Mouse (Mus musculus): ENCODE results near the gene Klhl32.
"Not testable (repeated sequence)": the region's sequence is repeated elsewhere in the genome, so short reads cannot be mapped to it uniquely, and the experiment has no call there.

Gene Klhl32

DNA sequence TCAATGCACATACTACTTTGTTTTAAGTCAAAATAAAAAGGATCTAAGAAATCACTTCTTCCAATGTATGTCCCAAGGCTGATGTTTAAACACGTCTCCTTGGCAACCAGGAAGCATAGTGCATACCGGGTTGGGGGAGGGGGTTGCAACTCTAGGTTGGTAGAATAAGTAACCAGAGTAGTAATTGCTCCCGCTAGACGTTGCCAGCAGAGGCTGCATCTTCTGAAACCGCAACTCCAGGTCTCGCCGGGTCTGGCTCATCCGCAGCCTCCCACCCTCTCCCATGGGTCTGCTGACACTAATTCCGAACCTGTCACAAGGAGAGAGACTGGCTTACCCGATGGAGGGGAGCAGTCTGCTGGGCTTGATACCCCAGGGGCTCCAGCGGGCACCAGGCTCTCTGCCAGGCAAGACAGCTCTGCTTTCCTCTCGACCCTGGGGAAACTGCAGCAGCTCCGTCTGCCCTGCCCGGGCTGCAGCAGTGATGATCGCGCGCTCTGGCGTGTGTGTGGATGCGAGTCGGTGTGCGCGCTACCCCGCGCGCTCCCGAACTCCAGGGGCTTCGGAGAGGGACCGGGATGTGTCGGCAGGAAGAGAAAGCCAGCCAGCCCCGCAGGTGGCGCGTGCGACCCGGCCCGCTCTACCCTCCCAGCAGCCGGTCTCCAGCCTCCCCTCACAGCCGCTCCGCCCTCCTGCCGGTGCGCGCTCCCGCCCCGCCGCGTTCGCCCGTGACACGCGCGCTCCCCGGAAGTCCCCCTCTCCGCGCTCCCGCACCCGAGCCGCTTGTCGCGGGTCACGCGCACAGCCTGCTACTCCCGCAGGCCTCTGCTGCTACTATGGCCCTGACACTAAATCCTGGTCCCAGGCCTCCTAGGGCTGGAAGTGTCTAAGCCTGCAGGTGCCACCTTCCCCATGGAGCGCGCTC, at the start of gene Klhl32:
Klhl32 (minus strand) TSS at position 724 of the 925 bp plus-strand sequence.
- peak; percentile 89 for DNase-seq (ENCODE audit: low read depth, low spot score)

DNA sequence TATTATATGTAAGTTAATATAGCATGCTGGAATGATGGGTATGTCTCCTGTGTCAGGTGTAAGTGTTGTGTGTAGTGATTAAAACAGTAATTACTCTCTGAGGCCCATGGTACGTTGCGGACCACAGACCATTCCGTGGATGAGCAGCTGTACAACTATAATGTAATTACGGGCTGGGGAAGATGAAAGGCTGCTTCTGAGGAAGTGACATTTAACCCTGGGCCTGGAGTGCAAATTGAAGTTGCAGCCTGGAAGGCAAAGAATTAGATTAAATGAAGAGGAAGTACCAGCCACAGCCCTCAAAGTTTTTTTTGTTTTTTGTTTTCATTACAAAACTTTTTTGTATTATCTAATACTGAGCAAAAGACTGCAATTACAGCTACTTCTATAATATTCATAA, 48.2 kb upstream of the Klhl32 start:
- DNase-seq (ENCODE audit: low read depth, low spot score), result no peak

DNA sequence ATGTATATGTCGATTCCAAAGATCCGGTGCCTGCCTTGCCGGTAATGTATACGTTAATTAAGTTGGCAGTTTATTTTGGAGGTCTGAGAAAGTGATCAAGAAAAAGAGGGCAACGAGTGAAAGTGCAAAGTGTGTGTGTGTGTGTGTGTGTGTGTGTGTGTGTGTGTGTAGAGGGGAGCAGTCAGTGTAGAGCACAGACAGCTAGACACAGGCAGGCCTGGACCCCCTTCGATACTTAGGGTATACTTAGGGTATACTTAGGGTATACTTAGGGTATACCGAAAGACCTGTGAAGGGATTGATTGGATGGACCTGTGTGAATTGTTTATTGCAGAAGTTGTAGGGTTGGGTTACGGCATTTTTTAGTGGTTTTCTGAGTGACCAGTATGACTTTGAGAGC, 47.7 kb upstream of the Klhl32 start:
- DNase-seq (ENCODE audit: low read depth, low spot score), result peak; percentile 40

DNA sequence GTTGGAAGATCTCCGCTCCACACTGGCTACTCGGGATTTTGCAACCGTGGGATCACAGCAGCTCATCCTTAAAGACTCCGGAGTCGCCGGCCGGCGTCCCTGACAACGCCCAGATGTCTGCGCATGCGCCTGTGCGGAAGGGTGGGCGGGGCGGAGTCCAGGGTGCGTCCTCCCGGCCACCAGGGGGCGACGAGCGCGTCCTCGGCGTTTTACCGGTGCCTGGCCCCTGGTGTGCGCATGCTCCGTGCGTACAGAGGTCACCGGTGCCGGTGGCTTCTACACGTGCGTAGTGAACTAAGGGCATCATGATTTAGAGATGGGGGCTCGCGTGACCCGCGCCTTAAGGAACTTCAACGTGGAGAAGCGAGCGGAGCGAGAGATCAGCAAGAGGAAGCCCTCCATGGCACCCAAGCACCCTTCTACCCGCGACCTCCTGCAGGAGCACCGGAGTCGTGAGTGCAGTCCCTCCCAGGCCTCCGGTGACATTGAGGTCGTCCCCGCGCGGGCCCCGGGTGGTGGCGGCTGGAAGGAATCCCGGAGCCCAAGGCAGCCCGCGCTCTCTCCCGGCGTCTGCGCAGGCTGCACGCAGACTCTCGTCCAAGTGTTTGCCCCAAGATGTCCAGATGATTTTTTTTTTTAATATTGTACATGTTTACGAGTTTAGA, 47.1 kb upstream of the Klhl32 start, which contains the start of gene Ndufaf4:
Ndufaf4 (plus strand) TSS at position 233 of the 665 bp plus-strand sequence.
- peak; percentile 95 for DNase-seq (ENCODE audit: low read depth, low spot score)

DNA sequence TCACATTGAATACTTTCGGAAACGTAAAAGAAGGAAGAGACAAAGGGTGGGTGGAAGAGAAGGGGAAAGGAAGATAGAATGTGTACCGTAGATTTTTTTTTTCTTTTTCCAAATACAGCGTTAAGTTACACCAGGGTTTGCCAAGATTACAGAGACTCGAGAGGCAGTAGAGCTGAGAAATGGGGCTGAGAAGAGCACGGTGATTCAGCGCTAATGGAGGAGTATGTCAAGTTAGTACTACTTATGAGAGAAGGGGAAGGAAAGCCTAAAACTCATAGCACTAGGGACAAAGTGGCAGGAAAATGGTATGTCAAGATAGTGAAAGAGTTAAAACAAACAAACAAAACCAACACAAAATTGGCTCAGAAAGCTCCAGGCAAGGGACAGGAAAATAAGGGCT, 46.4 kb upstream of the Klhl32 start:
- no peak for DNase-seq (ENCODE audit: low read depth, low spot score)

DNA sequence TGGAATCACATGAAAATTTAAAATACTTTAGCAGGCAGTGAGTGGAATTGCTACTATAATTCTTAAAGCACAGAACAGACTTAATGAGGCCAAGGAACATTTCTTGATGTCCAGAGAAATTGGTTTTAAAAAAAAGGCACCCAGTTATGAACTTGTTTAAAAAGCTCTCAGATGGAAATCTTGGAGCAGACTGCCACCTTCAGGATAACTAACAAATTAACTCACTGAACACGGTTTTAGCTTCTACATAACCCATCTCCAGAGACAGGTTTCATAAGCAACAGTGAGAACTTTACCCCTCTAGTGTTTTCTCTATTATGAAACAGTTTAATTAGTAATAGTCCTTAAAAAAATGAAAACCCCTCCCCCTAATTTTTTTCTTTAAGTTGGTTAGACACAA, 45.9 kb upstream of the Klhl32 start:
- DNase-seq (ENCODE audit: low read depth, low spot score), result peak; percentile 71

DNA sequence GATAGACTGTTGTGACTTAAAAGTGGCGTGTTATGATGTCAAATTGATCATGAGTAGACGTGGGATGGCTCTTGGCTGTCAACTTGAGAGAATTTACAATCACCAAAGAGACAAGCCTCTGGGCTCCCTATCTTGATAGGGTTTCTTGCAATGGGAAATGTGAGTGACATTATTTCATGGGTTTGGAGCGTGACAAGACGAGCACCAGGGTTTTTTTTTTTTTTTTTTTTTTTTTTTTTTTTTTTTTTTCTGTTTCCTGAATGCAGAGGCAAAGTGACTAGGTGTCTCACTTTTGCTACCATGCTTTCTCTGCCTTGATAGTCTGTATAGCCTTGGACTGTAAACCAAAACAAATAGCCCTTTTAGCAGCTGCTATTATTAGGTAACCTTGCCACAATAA, 43.7 kb upstream of the Klhl32 start:
- no peak for DNase-seq (ENCODE audit: low read depth, low spot score)

DNA sequence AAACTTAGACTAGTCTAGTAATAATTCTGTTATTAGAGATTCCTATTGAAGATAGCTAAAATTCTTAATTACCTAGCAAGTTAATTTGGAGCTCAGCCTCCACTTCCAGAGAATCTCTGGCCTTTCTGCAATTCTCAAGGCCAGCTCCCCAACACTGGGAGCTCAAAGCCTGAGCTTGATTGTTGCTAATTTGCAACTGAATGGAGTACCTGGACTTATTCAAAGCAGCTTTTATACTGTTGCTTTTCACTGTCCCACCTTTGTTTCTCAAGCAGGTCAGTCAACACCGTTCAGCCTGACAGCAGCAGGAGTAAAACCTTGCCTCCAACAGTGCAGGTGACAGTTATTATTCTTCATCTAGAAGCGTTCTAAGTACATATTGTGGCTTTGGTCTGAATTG, 41.4 kb upstream of the Klhl32 start:
- DNase-seq (ENCODE audit: low read depth, low spot score), result not testable (repeated sequence)

DNA sequence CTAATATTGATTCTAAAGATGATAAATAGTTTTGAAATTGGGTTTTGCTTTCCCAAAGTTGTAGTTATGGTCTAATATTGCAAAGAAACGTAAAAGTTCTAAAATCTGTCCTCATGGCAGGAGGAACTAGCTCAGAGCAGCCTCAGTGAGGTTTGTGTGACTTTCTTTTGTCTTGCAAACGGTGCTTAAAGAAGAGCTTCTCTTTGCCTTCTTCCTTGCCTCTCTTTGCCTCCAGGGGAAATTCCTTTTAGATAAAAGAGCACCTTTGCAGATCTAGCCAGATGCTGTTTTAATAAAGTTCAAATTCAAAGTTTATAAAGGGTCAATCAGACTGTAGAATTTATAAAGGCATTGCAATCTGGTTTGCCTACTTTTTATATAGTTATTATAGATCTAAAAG, 38.5 kb upstream of the Klhl32 start:
- DNase-seq (ENCODE audit: low read depth, low spot score), result not testable (repeated sequence)

DNA sequence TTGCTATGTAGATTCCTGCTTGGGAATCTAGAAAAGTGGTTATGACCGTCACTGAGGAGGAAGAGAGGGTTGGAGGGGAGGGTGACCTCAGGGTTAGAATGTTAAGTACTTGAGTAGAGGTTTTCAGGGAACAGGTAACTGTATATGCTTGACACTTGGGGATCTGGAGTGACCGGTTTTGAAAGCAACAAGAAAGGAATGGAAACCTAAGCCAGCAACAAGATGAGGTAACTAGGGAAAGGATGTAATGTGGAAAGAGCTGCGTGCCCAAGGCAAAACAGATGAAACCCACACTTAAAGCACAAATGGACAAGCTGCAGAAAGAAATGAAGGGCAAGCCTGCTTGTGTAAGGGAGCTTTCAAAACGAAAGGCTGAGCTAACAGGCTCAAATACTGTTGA, 18.3 kb upstream of the Klhl32 start:
- no peak for DNase-seq (ENCODE audit: low read depth, low spot score)

DNA sequence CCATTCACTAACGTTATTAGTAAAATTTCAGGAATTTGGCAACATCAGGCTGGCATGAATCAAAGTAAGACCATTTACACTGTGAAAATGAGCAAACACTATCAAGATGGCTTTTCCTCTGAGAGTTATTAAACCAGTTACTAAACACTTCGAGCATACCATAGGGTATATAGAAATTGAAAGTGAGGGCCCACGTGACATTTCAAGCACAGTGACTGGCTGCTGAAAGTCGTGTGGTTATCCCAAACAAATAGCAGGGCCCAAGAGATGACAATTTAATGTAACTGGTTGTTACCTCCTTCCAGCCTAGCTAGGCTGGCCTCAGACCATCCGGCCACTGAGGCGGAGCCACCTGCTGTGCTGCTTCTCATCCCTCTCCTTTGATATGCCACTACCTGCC, 14.8 kb upstream of the Klhl32 start:
- DNase-seq (ENCODE audit: low read depth, low spot score), result no peak

DNA sequence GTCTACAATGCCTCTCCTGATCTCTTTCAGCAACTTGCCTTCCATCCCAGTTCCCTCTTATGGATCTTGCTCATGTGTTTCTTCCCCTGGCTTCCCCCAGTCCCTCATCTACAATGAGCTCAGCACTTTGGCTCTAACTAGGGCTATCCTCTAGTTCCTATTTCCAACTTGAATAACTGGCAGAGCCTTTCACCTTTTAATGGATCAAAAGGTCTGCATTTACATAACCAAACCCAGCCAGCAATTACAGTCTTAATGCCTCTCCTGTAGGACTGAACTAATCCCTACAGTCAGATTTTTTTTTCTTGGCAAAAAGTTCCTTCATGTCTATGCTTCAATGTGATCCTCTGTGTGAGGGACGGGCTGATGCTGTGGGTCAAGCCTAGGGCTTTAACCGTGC, 3.5 kb downstream of the Klhl32 start:
- no peak for DNase-seq (ENCODE audit: low read depth, low spot score)

DNA sequence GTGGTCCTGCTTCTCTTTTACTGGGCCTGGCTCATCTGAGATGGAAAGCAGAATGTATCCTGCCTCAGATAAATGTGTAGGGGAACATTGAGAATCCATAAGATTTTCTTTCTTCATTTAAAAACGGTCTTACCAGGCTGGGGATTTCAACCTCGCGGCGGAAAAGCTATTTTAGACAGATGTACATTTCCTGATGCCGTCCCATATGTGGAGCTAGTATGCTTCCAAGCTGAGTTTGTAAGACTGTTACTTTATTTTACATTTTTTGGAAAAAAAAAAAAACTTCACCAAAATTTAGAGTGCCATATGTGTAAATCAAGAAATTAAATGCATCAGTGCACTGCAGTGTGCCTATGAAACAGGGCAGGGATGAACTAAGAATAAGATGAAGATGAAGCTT, 5.4 kb downstream of the Klhl32 start:
- DNase-seq (ENCODE audit: low read depth, low spot score), result no peak

DNA sequence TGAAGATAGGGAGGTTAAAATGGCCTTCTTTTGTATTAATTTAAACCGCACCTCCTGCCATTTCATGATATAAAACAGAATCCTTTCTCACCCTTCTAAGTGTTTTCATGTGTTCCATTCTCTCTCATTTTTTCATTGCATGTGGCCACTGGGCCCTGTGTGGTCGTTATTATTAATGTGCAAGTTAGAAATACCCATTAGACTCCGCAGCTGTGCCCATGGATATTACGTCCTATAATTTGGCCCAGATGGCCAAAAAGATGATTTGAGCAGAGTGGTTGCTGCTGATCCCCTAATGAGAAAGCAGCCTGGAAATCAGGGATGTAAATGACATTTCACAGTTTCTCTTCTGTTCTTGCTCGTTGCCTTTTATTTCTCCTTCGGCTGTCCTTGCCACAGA, 12.4 kb downstream of the Klhl32 start:
- DNase-seq (ENCODE audit: low read depth, low spot score), result no peak

DNA sequence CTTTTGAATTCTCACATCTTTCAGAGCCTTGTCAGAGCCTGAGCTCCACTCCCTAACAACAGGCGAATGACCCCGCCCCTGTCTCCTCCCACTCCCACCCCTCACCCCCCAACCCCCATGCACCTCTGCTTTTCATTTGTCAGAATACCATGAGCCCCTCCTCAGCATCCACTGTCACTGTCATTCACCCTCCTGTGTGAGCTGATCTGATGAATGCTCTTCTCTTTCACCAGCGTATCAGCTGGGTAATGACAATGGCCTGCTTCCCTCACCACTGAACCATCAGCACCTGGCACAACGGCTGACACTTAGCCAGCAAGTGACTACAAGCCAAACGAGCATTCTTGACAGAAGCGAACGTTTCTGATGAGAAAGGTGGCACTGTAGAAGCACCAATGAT, 15.4 kb downstream of the Klhl32 start:
- no peak for DNase-seq (ENCODE audit: low read depth, low spot score)

DNA sequence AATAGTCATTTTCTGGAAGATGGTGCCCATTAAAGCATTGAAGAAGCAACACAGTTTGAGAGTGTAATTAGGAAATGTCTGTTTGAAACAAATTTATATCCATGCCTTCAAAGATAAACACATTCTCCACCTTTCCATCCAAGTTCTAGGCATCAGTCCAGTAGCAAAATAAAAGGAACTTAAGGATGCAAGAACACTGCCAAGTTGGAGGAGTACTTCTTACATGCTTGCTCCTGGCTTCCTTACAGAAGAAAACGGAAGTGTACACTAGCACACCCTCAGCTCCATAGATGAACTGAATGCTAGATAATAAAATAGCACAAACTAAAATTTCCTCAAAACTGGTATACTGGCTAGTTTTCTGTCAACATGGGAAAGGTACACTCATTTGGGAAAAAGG, 42.6 kb downstream of the Klhl32 start:
- DNase-seq (ENCODE audit: low read depth, low spot score), result no peak

DNA sequence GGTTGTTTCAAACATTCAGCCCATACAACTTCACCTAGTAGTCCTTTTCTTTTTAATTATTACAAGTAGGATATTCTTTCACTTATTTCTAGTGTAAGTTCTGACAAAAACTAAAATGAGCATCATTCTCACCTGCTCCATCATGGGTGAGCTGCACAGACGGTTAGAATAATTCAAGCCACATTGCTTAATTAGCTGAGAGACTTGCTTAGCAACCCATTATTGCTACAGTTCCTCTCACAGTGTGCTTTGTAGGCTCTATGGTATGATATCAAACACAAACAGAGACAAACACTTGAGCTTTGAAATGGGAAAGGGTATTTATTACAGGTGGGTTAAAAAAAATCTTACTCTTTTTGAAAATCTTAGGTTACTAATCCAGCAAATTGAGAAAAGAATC, 49.0 kb downstream of the Klhl32 start:
- DNase-seq (ENCODE audit: low read depth, low spot score), result no peak

DNA sequence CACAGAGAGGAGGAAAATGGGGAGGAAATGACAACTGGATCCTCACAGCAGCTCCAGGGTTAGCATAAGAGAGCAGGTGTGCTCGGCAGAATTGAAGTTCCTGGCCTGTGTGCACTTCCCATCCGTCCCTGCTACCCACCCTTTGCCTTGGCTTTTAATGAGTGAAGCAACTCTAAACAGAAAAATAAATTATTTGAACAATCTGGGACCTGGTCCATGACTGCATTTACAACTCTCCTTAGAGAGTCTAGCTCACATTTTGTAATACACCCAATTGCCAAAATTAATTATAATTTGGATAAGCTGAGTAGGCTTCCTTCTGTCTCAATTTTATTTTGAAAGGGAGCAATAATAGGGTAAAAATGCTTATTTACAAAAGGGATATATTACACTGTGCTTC, 49.6 kb downstream of the Klhl32 start:
- no peak for DNase-seq (ENCODE audit: low read depth, low spot score)

DNA sequence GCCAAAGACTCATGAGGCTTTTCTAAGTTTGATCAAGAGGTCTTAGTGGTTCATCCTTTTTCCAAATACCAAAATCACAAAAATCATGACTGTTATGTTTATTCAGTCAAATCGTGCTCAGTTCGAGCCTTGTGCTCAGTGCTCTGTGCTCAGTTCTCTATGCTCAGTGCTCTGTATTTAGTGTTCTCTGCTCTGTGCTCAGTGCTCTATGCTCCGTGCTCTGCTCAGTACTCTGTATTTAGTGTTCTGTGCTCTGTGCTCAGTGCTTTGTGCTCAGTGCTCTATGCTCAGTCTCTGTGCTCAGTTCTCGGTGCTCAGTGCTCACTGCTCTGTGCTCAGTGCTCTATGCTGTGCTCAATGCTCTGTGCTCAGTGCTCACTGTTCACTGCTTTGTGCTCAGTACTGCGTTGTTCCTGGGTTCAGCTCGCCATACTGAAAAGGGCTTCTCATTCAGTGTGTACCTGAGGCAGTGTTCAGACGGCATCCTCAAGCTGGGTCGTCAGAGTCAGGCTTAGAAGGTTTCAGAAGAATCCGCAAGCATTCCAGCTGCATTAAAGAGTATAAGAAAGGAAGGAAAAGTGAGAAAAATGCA, 50.5 kb downstream of the Klhl32 start:
- no peak for DNase-seq (ENCODE audit: low read depth, low spot score)

DNA sequence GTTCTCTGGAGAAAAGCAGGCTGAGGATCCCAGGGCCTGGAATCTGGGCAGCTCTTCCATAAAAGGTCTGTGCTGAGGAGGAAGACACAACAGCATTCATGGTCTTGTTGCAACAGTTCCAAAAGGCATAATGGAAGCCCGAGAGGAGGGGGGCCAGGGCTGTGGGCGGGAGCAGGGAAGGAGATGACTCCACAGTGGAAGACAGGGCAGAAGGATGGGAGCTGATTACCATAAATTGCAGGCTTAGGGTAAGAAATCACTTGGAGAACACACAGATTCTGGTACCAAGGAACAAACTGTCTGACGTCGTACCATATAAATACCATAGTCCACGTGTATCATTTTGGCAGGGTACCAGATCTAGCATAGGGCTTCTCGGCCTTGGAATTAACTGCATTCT, 51.9 kb downstream of the Klhl32 start:
- no peak for DNase-seq (ENCODE audit: low read depth, low spot score)

DNA sequence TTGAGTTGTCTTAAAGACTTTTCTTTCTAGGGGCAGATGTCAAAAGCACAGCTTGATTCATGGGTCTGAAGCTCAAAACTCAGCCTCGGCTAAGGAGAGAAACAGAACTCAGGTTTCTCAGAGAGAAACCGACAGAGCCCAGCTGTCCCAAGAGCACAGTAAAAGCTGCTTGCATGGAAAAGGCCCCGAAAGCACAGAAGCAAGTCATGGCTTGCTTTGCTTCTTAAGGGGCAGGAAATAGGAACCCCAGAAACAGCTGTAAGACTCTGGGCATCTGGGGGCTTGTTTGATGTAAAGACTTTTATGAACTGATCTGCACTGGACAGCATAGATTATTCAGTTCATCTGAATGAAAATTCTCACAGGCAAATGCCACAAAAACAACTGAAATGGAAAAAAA, 53.1 kb downstream of the Klhl32 start:
- DNase-seq (ENCODE audit: low read depth, low spot score), result no peak

DNA sequence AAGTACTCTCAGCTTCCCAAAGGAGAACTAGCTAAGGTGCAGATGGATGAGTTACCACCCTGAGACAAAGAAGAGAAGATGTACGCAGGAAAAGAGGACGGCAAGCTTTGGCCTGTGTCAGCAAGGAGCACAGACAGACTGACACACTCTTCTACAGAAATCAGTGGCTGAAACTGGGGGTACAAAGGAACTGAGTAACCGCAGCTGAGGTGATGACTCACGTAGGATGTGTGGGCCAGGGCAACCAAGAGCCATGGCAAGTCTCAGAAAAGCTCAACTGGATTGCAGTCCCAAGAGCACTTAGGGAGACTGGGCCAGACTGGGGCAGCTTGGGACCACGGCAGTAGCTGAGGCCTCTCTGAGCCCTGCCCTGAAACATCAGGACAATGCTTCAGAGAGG, 53.6 kb downstream of the Klhl32 start:
- no peak for DNase-seq (ENCODE audit: low read depth, low spot score)

DNA sequence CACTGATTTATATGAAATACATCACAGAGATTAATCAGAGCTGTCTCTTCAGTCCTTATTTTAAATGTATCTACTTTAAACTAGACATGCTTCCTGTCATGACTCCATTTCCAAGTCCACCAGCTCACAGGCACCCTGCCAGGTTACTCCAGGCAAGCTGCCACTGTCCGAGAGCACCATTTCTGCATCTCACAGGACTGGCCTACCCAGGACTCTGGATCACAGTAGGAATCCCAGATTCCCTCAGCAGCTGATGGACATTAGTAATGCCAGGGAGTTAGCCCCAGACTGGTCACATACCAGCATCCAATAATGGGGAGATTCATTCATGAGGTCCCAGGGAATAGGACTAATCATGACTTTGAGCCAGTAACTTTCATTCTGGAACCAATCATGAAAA, 54.7 kb downstream of the Klhl32 start:
- no peak for DNase-seq (ENCODE audit: low read depth, low spot score)
